ENCODE assay signal across 10 mouse cellular contexts in genomic region chr2:165368496-165368895, GRCm38 (mm10). TPM values are rescaled to one million over a fixed set of nuclear protein-coding genes. Genes with fewer than 3 reads are reported as not detected.
DNase-seq lines count a peak whose midpoint lies in the region; ATAC-seq lines count a peak whose summit lies in the region.
"Had no signal": no experiment of that assay in that cellular context is flagged by ENCODE, and none has a peak within 500 bp of the region (broad histone marks: within the 10 kb centered on the region; RNA-seq: fewer than 3 reads in every experiment).

TSS of gene Zfp663 (minus strand) at chr2:165368729.

- H3K27me3 ChIP-seq in kidney, embryonic 15.5 days = peaks cover 31% of the 10 kb centered on the region
- H3K27me3 ChIP-seq in intestine, embryonic 15.5 days (replicated peaks) = peaks cover 11% of the 10 kb centered on the region
- no peaks in the 10 kb centered on the region for H3K27me3 ChIP-seq in neural tube, embryonic 11.5 days (ENCODE audit: control insufficient read depth, insufficient read depth, low read length)

- H3K36me3 ChIP-seq in kidney, embryonic 15.5 days = no peaks in the 10 kb centered on the region
- no peaks in the 10 kb centered on the region for H3K36me3 ChIP-seq in intestine, embryonic 15.5 days
- H3K36me3 ChIP-seq in neural tube, embryonic 11.5 days (ENCODE audit: control insufficient read depth, insufficient read depth, low read length) = no peaks in the 10 kb centered on the region
- H3K36me3 ChIP-seq: G1E had no signal

- peaks cover 33% of the 10 kb centered on the region for H3K4me1 ChIP-seq in kidney, embryonic 15.5 days
- peaks cover 18% of the 10 kb centered on the region for H3K4me1 ChIP-seq in intestine, embryonic 15.5 days (replicated peaks)
- H3K4me1 ChIP-seq in neural tube, embryonic 11.5 days (ENCODE audit: control insufficient read depth, insufficient read depth, low read length) = peaks cover 5% of the 10 kb centered on the region; the same call in 1 of the 2 replicates

- under 1% methylated on average over 27 of the region's 27 CpGs for WGBS in kidney, embryonic 15.5 days
- WGBS in intestine, embryonic 15.5 days = 3% methylated on average over 27 of the region's 27 CpGs
- under 1% methylated on average over 27 of the region's 27 CpGs for WGBS in neural tube, embryonic 11.5 days

- H3K4me3 ChIP-seq in kidney, embryonic 15.5 days (replicated peaks) = peak within 1 kb of the TSS; percentile 38
- H3K4me3 ChIP-seq in intestine, embryonic 15.5 days (replicated peaks) = peak within 1 kb of the TSS; percentile 23; the same call in 1 of the 2 replicates
- H3K4me3 ChIP-seq in neural tube, embryonic 11.5 days (ENCODE audit: low read depth, low read length) = peak within 1 kb of the TSS; percentile 41
- H3K4me3 ChIP-seq: erythroblast, embryonic 14.5 days had no signal

- H3K27ac ChIP-seq in kidney, embryonic 15.5 days = peak within 1 kb of the TSS; percentile 71
- H3K27ac ChIP-seq in intestine, embryonic 15.5 days = no peak within 1 kb of the TSS
- H3K27ac ChIP-seq in neural tube, embryonic 11.5 days (ENCODE audit: low read depth, low read length) = peak within 1 kb of the TSS; percentile 47; the same call in 1 of the 2 replicates

- ATAC-seq in kidney, embryonic 15.5 days (replicated peaks; ENCODE audit: low FRiP score) = no peak
- no peak for ATAC-seq in intestine, embryonic 15.5 days
- peak; percentile 49 for ATAC-seq in neural tube, embryonic 11.5 days (ENCODE audit: insufficient read depth, low FRiP score, low TSS enrichment)

- no peak within 1 kb of the TSS for H3K9ac ChIP-seq in kidney, embryonic 15.5 days
- H3K9ac ChIP-seq in intestine, embryonic 15.5 days = no peak within 1 kb of the TSS
- H3K9ac ChIP-seq in neural tube, embryonic 11.5 days (ENCODE audit: low read length) = peak within 1 kb of the TSS; percentile 65

- H3K4me2 ChIP-seq in kidney, embryonic 15.5 days = peak within 1 kb of the TSS; percentile 67
- H3K4me2 ChIP-seq in intestine, embryonic 15.5 days (replicated peaks) = peak within 1 kb of the TSS; percentile 60
- H3K4me2 ChIP-seq in neural tube, embryonic 11.5 days (ENCODE audit: low read depth) = peak within 1 kb of the TSS; percentile 77

- DNase-seq in kidney, postnatal 10 days = no peak
- peak; percentile 46 for DNase-seq in embryo, embryonic 11.5 days (ENCODE audit: low read depth, low spot score)
- DNase-seq in neural tube, embryonic 11.5 days (ENCODE audit: low spot score) = peak; percentile 83
- DNase-seq in urinary bladder, postnatal 25 days (ENCODE audit: low spot score) = no peak
- no peak for DNase-seq in left cerebral cortex, adult 18-20 months (ENCODE audit: low spot score in 2 of 2)
- DNase-seq in cerebellum, adult 9-10 months = no peak

- no peaks in the 10 kb centered on the region for H3K9me3 ChIP-seq in kidney, embryonic 15.5 days (replicated peaks)
- H3K9me3 ChIP-seq in intestine, embryonic 15.5 days = no peaks in the 10 kb centered on the region
- no peaks in the 10 kb centered on the region for H3K9me3 ChIP-seq in neural tube, embryonic 11.5 days (ENCODE audit: control insufficient read depth, low read length)
- H3K9me3 ChIP-seq: G1E had no signal

RNA-seq across cellular contexts. Expression of gene Zfp663, which starts in this region (rescaled TPM):
- 1.1 TPM in 2 replicates for polyA plus RNA-seq in kidney, embryonic 15.5 days (2015; fragmentation: Nextera tagmentation; extraction: Ambion mirVana)
- polyA plus RNA-seq in intestine, embryonic 15.5 days (2015; fragmentation: Nextera tagmentation; extraction: Ambion mirVana) = 0.75 and 1.1 TPM in 2 replicates
- 5.1 and 6.1 TPM in 2 replicates for polyA plus RNA-seq in neural tube, embryonic 11.5 days (2014; fragmentation: Nextera tagmentation; extraction: Ambion mirVana)
- not detected for total RNA-seq in left cerebral cortex, adult 18-20 months (2021)
- polyA plus RNA-seq: erythroblast, embryonic 14.5 days; G1E had no signal

Comparison
In these comparisons a context has a peak if more than half of its experiments do, and no peak if none do; other contexts are left out.
1. DNase-seq: peak in embryo, embryonic 11.5 days (single experiment) and neural tube, embryonic 11.5 days (single experiment); none in kidney, postnatal 10 days (single experiment), urinary bladder, postnatal 25 days (single experiment), left cerebral cortex, adult 18-20 months (0 of 2) and cerebellum, adult 9-10 months (single experiment).
2. Peak in every context shown above with its lines, with median percentiles within 50 percentile points of each other: H3K4me2 ChIP-seq and H3K4me3 ChIP-seq.